Mouse (Mus musculus): ENCODE data around the gene Nipsnap2. TPM values are rescaled to one million over a fixed set of nuclear protein-coding genes. Genes with fewer than 3 reads are reported as not detected.
"Not testable (repeated sequence)": the region's sequence is repeated elsewhere in the genome, so short reads cannot be mapped to it uniquely, and the experiment has no call there.

The Nipsnap2 gene
- polyA plus RNA-seq, 1 experiment from 2014 or later: 51.5 TPM

GRCm38 (mm10) chr5:129729286-129729685 lies 4.4 kb downstream of the Nipsnap2 start:
- 54% methylated on average over 11 of the region's 11 CpGs for WGBS (ENCODE audit: missing documents)
- no peak overlapping the region for H3K27ac ChIP-seq
- peaks cover 40% of the 10 kb centered on the region; the same call in 1 of the 2 replicates for H3K79me2 ChIP-seq (ENCODE audit: inconsistent target)
- H3K36me3 ChIP-seq (ENCODE audit: inconsistent target): no peaks in the 10 kb centered on the region
- H3K4me3 ChIP-seq (ENCODE audit: inconsistent target): no peak overlapping the region

GRCm38 (mm10) chr5:129730344-129730743 lies 5.5 kb downstream of the Nipsnap2 start:
- Histone ChIP-seq H3K36me3 (ENCODE audit: inconsistent target) (no peaks in the 10 kb centered on the region), H3K4me3 (ENCODE audit: inconsistent target) (no peak overlapping the region), H3K27ac (0 out of 2 replicates have a peak overlapping the region, but pooled peaks have one; percentile 7), H3K79me2 (ENCODE audit: inconsistent target) (peaks cover 40% of the 10 kb centered on the region; the same call in 1 of the 2 replicates)
- 42% methylated on average over 8 of the region's 11 CpGs for WGBS (ENCODE audit: missing documents)

GRCm38 (mm10) chr5:129731021-129731420 lies 6.2 kb downstream of the Nipsnap2 start:
- H3K27ac ChIP-seq: no peak overlapping the region
- WGBS (ENCODE audit: missing documents): 92% methylated on average over 5 of the region's 5 CpGs
- H3K36me3 ChIP-seq (ENCODE audit: inconsistent target): no peaks in the 10 kb centered on the region
- H3K79me2 ChIP-seq (ENCODE audit: inconsistent target): peaks cover 36% of the 10 kb centered on the region; the same call in 1 of the 2 replicates
- H3K4me3 ChIP-seq (ENCODE audit: inconsistent target): no peak overlapping the region

GRCm38 (mm10) chr5:129740976-129741375 lies 16.1 kb downstream of the Nipsnap2 start:
- H3K27ac ChIP-seq: no peak overlapping the region
- peaks cover 11% of the 10 kb centered on the region; the same call in 1 of the 2 replicates for H3K36me3 ChIP-seq (ENCODE audit: inconsistent target)
- 100% methylated on average over 1 of the region's 1 CpGs for WGBS (ENCODE audit: missing documents)
- H3K4me3 ChIP-seq (ENCODE audit: inconsistent target): no peak overlapping the region
- H3K79me2 ChIP-seq (ENCODE audit: inconsistent target): no peaks in the 10 kb centered on the region

GRCm38 (mm10) chr5:129742903-129743488 lies 18.1 kb downstream of the Nipsnap2 start:
- H3K27ac ChIP-seq: no peak overlapping the region
- H3K79me2 ChIP-seq (ENCODE audit: inconsistent target): no peaks in the 10 kb centered on the region
- no peak overlapping the region for H3K4me3 ChIP-seq (ENCODE audit: inconsistent target)
- H3K36me3 ChIP-seq (ENCODE audit: inconsistent target): peaks cover 20% of the 10 kb centered on the region; the same call in 1 of the 2 replicates
- WGBS (ENCODE audit: missing documents): 93% methylated on average over 7 of the region's 7 CpGs

GRCm38 (mm10) chr5:129744050-129744449 lies 19.2 kb downstream of the Nipsnap2 start:
- 90% methylated on average over 6 of the region's 6 CpGs for WGBS (ENCODE audit: missing documents)
- no peak overlapping the region for H3K27ac ChIP-seq
- H3K36me3 ChIP-seq (ENCODE audit: inconsistent target): peaks cover 28% of the 10 kb centered on the region; the same call in 1 of the 2 replicates

GRCm38 (mm10) chr5:129756886-129757285 lies 32.0 kb downstream of the Nipsnap2 start:
- 96% methylated on average over 20 of the region's 20 CpGs for WGBS (ENCODE audit: missing documents)

More at GRCm38 (mm10) chr5:129744050-129744449, 19.2 kb downstream of the Nipsnap2 start:
- no peaks in the 10 kb centered on the region for H3K79me2 ChIP-seq (ENCODE audit: inconsistent target)
- H3K4me3 ChIP-seq (ENCODE audit: inconsistent target): no peak overlapping the region

GRCm38 (mm10) chr5:129759929-129760480 lies 35.1 kb downstream of the Nipsnap2 start:
- Histone ChIP-seq H3K36me3 (ENCODE audit: inconsistent target) (peaks cover 7% of the 10 kb centered on the region), H3K27ac (no peak overlapping the region), H3K79me2 (ENCODE audit: inconsistent target) (no peaks in the 10 kb centered on the region), H3K4me3 (ENCODE audit: inconsistent target) (no peak overlapping the region)
- 97% methylated on average over 13 of the region's 13 CpGs for WGBS (ENCODE audit: missing documents)

More at GRCm38 (mm10) chr5:129756886-129757285, 32.0 kb downstream of the Nipsnap2 start:
- H3K36me3 ChIP-seq (ENCODE audit: inconsistent target): peaks cover 7% of the 10 kb centered on the region
- no peak overlapping the region for H3K27ac ChIP-seq
- H3K4me3 ChIP-seq (ENCODE audit: inconsistent target): no peak overlapping the region
- no peaks in the 10 kb centered on the region for H3K79me2 ChIP-seq (ENCODE audit: inconsistent target)

- Histone ChIP-seq H3K4me3 (ENCODE audit: inconsistent target) (no peak overlapping the region), H3K79me2 (ENCODE audit: inconsistent target) (no peaks in the 10 kb centered on the region), H3K36me3 (ENCODE audit: inconsistent target) (peaks cover 4% of the 10 kb centered on the region), H3K27ac (no peak overlapping the region)
- 90% methylated on average over 18 of the region's 18 CpGs for WGBS (ENCODE audit: missing documents)
These were observed 37.1 kb downstream of the Nipsnap2 start for GRCm38 (mm10) chr5:129761865-129762540.

GRCm38 (mm10) chr5:129770443-129771355 lies 45.8 kb downstream of the Nipsnap2 start:
- no peak overlapping the region for H3K27ac ChIP-seq
- H3K36me3 ChIP-seq (ENCODE audit: inconsistent target): no peaks in the 10 kb centered on the region
- WGBS (ENCODE audit: missing documents): 94% methylated on average over 23 of the region's 23 CpGs
- no peaks in the 10 kb centered on the region for H3K79me2 ChIP-seq (ENCODE audit: inconsistent target)
- no peak overlapping the region for H3K4me3 ChIP-seq (ENCODE audit: inconsistent target)

- WGBS (ENCODE audit: missing documents): 87% methylated on average over 10 of the region's 10 CpGs
- no peaks in the 10 kb centered on the region for H3K79me2 ChIP-seq (ENCODE audit: inconsistent target)
- no peak overlapping the region for H3K4me3 ChIP-seq (ENCODE audit: inconsistent target)
- H3K27ac ChIP-seq: no peak overlapping the region
- no peaks in the 10 kb centered on the region for H3K36me3 ChIP-seq (ENCODE audit: inconsistent target)
These were observed 47.6 kb downstream of the Nipsnap2 start for GRCm38 (mm10) chr5:129772433-129772832.

GRCm38 (mm10) chr5:129773330-129773729 lies 48.5 kb downstream of the Nipsnap2 start:
- not testable (repeated sequence) for H3K36me3 ChIP-seq (ENCODE audit: inconsistent target)
- 97% methylated on average over 3 of the region's 4 CpGs for WGBS (ENCODE audit: missing documents)

GRCm38 (mm10) chr5:129774661-129775060 lies 49.8 kb downstream of the Nipsnap2 start:
- 93% methylated on average over 3 of the region's 3 CpGs for WGBS (ENCODE audit: missing documents)
- Histone ChIP-seq H3K36me3 (ENCODE audit: inconsistent target) (no peaks in the 10 kb centered on the region), H3K27ac (no peak overlapping the region), H3K4me3 (ENCODE audit: inconsistent target) (no peak overlapping the region), H3K79me2 (ENCODE audit: inconsistent target) (no peaks in the 10 kb centered on the region)

More at GRCm38 (mm10) chr5:129773330-129773729, 48.5 kb downstream of the Nipsnap2 start:
- not testable (repeated sequence) for H3K4me3 ChIP-seq (ENCODE audit: inconsistent target); H3K27ac ChIP-seq; H3K79me2 ChIP-seq (ENCODE audit: inconsistent target)

- H3K27ac ChIP-seq: no peak overlapping the region
- H3K36me3 ChIP-seq (ENCODE audit: inconsistent target): no peaks in the 10 kb centered on the region
- peak overlapping the region; percentile 70 for H3K4me3 ChIP-seq (ENCODE audit: inconsistent target)
- no peaks in the 10 kb centered on the region for H3K79me2 ChIP-seq (ENCODE audit: inconsistent target)
- 38% methylated on average over 11 of the region's 11 CpGs for WGBS (ENCODE audit: missing documents)
These were observed 53.6 kb downstream of the Nipsnap2 start for GRCm38 (mm10) chr5:129778348-129778995.
